Mouse (Mus musculus) embryonic facial prominence, embryonic 11.5 days (tissue): ENCODE data around the gene Slc50a1. TPM values are rescaled to one million over a fixed set of nuclear protein-coding genes. Genes with fewer than 3 reads are reported as not detected.
A peak's percentile ranks its signal among the peaks of the same experiment; 100 is the strongest.

Source experiments
- ATAC-seq: fragments of 200-750 bp; cut with Nextera tagmentation; replicated peaks from 2 replicates; pipeline ENCODE4 v1.8.0; 2017; ENCODE audit warnings: low read depth; ENCODE audit not compliant: insufficient number of reproducible peaks, low FRiP score, low TSS enrichment
- DNase-seq: peaks from one replicate; pipeline ENCODE4 v3.0.0-alpha.2; 2015; ENCODE audit warnings: low spot score
- H3K27ac ChIP-seq: fragments of 300-500 bp; sonication (generic); replicated peaks from 2 replicates; pipeline ENCODE4 v1.5.1; 2014; ENCODE audit warnings: mild to moderate bottlenecking, low read depth, low read length, control low read depth
- H3K27me3 ChIP-seq: fragments of 300-500 bp; sonication (generic); 2 replicates; pipeline ENCODE4 v1.6.1; 2014; ENCODE audit warnings: mild to moderate bottlenecking, low read length, moderate library complexity, mixed read lengths; ENCODE audit not compliant: control insufficient read depth, insufficient read depth
- H3K36me3 ChIP-seq: fragments of 300-500 bp; sonication (generic); replicated peaks from 2 replicates; pipeline ENCODE4 v1.6.1; 2014; ENCODE audit warnings: low read depth, mild to moderate bottlenecking, low read length, moderate library complexity, mixed read lengths; ENCODE audit not compliant: control insufficient read depth, insufficient read depth
- H3K4me1 ChIP-seq: fragments of 300-500 bp; sonication (generic); 2 replicates; pipeline ENCODE4 v1.6.1; 2014; ENCODE audit warnings: low read length, mixed read lengths; ENCODE audit not compliant: control insufficient read depth, insufficient read depth
- H3K4me2 ChIP-seq: fragments of 300-500 bp; sonication (generic); 2 replicates; pipeline ENCODE4 v1.6.1; 2014; ENCODE audit warnings: low read depth, mild to moderate bottlenecking, control low read depth, low read length, moderate library complexity
- H3K4me3 ChIP-seq: fragments of 300-500 bp; sonication (generic); 2 replicates; pipeline ENCODE4 v1.5.1; 2014; ENCODE audit warnings: low read depth, low read length, control low read depth
- H3K9ac ChIP-seq: fragments of 300-500 bp; sonication (generic); replicated peaks from 2 replicates; pipeline ENCODE4 v1.6.1; 2014; ENCODE audit warnings: mild to moderate bottlenecking, control low read depth, low read length
- H3K9me3 ChIP-seq: fragments of 300-500 bp; sonication (generic); replicated peaks from 2 replicates; pipeline ENCODE4 v1.6.1; 2016; ENCODE audit warnings: mild to moderate bottlenecking, low read length, inconsistent platforms, mixed read lengths; ENCODE audit not compliant: control insufficient read depth
- WGBS: fragments of 180-500 bp; shearing (Covaris S2); extraction: QIAGEN DNeasy Blood & Tissue Kit; methylation state at CpG from one replicate; pipeline ENCODE4 v1.1.7; 2014; 5-methylcytosine and 5-hydroxymethylcytosine counted together
- polyA plus RNA-seq: library from polyadenylated mRNA; unstranded; fragments of >200 nt; fragmentation: Nextera tagmentation; extraction: Ambion mirVana; gene quantifications from 2 replicates; pipeline ENCODE4 v1.2.1, GENCODE M21; 2014

The Slc50a1 gene
- polyA plus RNA-seq, 1 experiment from 2014 or later = 39.8 TPM

GRCm38 (mm10) chr3:89280606-89281511 lies 10.5 kb upstream of the Slc50a1 start, which contains the start of gene Efna1:
Efna1 (minus strand) TSS chr3:89281142.
- peak within 1 kb of the TSS; percentile 68 for H3K9ac ChIP-seq
- peaks cover 5% of the 10 kb centered on the region for H3K27me3 ChIP-seq
- peak within 1 kb of the TSS; percentile 49 for H3K4me3 ChIP-seq
- H3K4me1 ChIP-seq = peaks cover 16% of the 10 kb centered on the region
- ATAC-seq = 0 out of 2 replicates have a peak, but pooled peaks have one; percentile 29
- DNase-seq = peak; percentile 64
- under 1% methylated on average over 49 of the region's 52 CpGs for WGBS
- no peaks in the 10 kb centered on the region for H3K36me3 ChIP-seq
- H3K4me2 ChIP-seq = peak within 1 kb of the TSS; percentile 43
- H3K9me3 ChIP-seq = no peaks in the 10 kb centered on the region
- no peak within 1 kb of the TSS for H3K27ac ChIP-seq

GRCm38 (mm10) chr3:89280050-89280605 lies 9.8 kb upstream of the Slc50a1 start:
- H3K4me2 ChIP-seq = peak overlapping the region; percentile 43
- H3K9me3 ChIP-seq = no peaks in the 10 kb centered on the region
- peaks cover 16% of the 10 kb centered on the region for H3K4me1 ChIP-seq
- peak overlapping the region; percentile 68 for H3K9ac ChIP-seq
- under 1% methylated on average over 29 of the region's 29 CpGs for WGBS
- H3K4me3 ChIP-seq = peak overlapping the region; percentile 49
- no peaks in the 10 kb centered on the region for H3K36me3 ChIP-seq
- no peak overlapping the region for H3K27ac ChIP-seq
- H3K27me3 ChIP-seq = peaks cover 5% of the 10 kb centered on the region
- DNase-seq (no peak), ATAC-seq (no peak)

GRCm38 (mm10) chr3:89279153-89279890 lies 9.0 kb upstream of the Slc50a1 start:
- H3K4me3 ChIP-seq = peak overlapping the region; percentile 49
- DNase-seq (peak; percentile 87), ATAC-seq (peak; percentile 74)
- peaks cover 16% of the 10 kb centered on the region for H3K4me1 ChIP-seq
- no peaks in the 10 kb centered on the region for H3K9me3 ChIP-seq
- H3K9ac ChIP-seq = peak overlapping the region; percentile 68
- H3K27me3 ChIP-seq = peaks cover 5% of the 10 kb centered on the region
- peak overlapping the region; percentile 47; the same call in 1 of the 2 replicates for H3K27ac ChIP-seq
- WGBS = under 1% methylated on average over 35 of the region's 35 CpGs
- peak overlapping the region; percentile 43 for H3K4me2 ChIP-seq
- no peaks in the 10 kb centered on the region for H3K36me3 ChIP-seq

- Histone ChIP-seq H3K27me3 (peaks cover 5% of the 10 kb centered on the region), H3K4me2 (peak overlapping the region; percentile 43), H3K9ac (peak overlapping the region; percentile 68), H3K4me1 (peaks cover 16% of the 10 kb centered on the region), H3K27ac (no peak overlapping the region; the same call in 1 of the 2 replicates), H3K4me3 (peak overlapping the region; percentile 49), H3K9me3 (no peaks in the 10 kb centered on the region), H3K36me3 (no peaks in the 10 kb centered on the region)
- ATAC-seq (no peak), DNase-seq (no peak)
- WGBS = 14% methylated on average over 8 of the region's 8 CpGs
These were observed 8.3 kb upstream of the Slc50a1 start for GRCm38 (mm10) chr3:89278643-89279042.

GRCm38 (mm10) chr3:89278107-89278506 lies 7.7 kb upstream of the Slc50a1 start:
- H3K4me3 ChIP-seq = peak overlapping the region; percentile 49
- no peaks in the 10 kb centered on the region for H3K9me3 ChIP-seq
- peaks cover 16% of the 10 kb centered on the region for H3K4me1 ChIP-seq
- no peak for ATAC-seq
- no peaks in the 10 kb centered on the region for H3K36me3 ChIP-seq
- no peak for DNase-seq
- H3K27me3 ChIP-seq = peaks cover 5% of the 10 kb centered on the region
- peak overlapping the region; percentile 31; the same call in 1 of the 2 replicates for H3K27ac ChIP-seq
- H3K9ac ChIP-seq = peak overlapping the region; percentile 68
- peak overlapping the region; percentile 43 for H3K4me2 ChIP-seq
- 49% methylated on average over 7 of the region's 7 CpGs for WGBS

GRCm38 (mm10) chr3:89277281-89278021 lies 7.1 kb upstream of the Slc50a1 start:
- peak overlapping the region; percentile 53; the same call in 1 of the 2 replicates for H3K27ac ChIP-seq
- peaks cover 5% of the 10 kb centered on the region for H3K27me3 ChIP-seq
- H3K36me3 ChIP-seq = no peaks in the 10 kb centered on the region
- peak overlapping the region; percentile 49 for H3K4me3 ChIP-seq
- DNase-seq = no peak
- no peaks in the 10 kb centered on the region for H3K9me3 ChIP-seq
- no peak for ATAC-seq
- WGBS = 37% methylated on average over 14 of the region's 14 CpGs
- H3K9ac ChIP-seq = no peak overlapping the region; the same call in 1 of the 2 replicates
- peak overlapping the region; percentile 43 for H3K4me2 ChIP-seq
- peaks cover 16% of the 10 kb centered on the region for H3K4me1 ChIP-seq

- WGBS = 93% methylated on average over 13 of the region's 13 CpGs
- Histone ChIP-seq H3K36me3 (no peaks in the 10 kb centered on the region), H3K27ac (no peak overlapping the region), H3K27me3 (peaks cover 5% of the 10 kb centered on the region), H3K9ac (no peak overlapping the region), H3K9me3 (no peaks in the 10 kb centered on the region), H3K4me2 (no peak overlapping the region), H3K4me1 (peaks cover 16% of the 10 kb centered on the region), H3K4me3 (no peak overlapping the region)
- no peak for ATAC-seq
- DNase-seq = no peak
These were observed 5.7 kb upstream of the Slc50a1 start for GRCm38 (mm10) chr3:89276061-89276460.
